Mouse (Mus musculus): Measurements from ENCODE around the gene Ndst2. TPM values are rescaled to one million over a fixed set of nuclear protein-coding genes. Genes with fewer than 3 reads are reported as not detected.

The Ndst2 gene
- total and polyA plus RNA-seq, 3 experiments = 37.1 to 54.0 (median 39.5) TPM

GRCm38 (mm10) chr14:20783526-20783925 lies 49.2 kb upstream of the Ndst2 start:
- Histone ChIP-seq H3K36me3 (ENCODE audit: control insufficient read depth in 1 of 2, insufficient read depth in 2 of 2, low read length in 2 of 2) (peaks cover 1 to 14% of the 10 kb centered on the region in 2 experiments), H3K9me3 (replicated peaks; ENCODE audit: insufficient read depth, low read length) (no peaks in the 10 kb centered on the region), H3K4me3 (ENCODE audit: control insufficient read depth in 1 of 2, insufficient read depth in 1 of 2, low read depth in 2 of 2, low read length in 2 of 2) (no peak overlapping the region), H3K27me3 (ENCODE audit: control insufficient read depth in 1 of 2, insufficient read depth in 2 of 2, low read length in 2 of 2) (no peaks in the 10 kb centered on the region), H3K4me1 (ENCODE audit: control insufficient read depth in 1 of 2, insufficient read depth in 2 of 2, low read length in 2 of 2) (peaks cover 0 to 13% of the 10 kb centered on the region in 2 experiments; a peak in 3 of 4 replicates), H3K27ac (ENCODE audit: control insufficient read depth, low read depth, low read length) (no peak overlapping the region), H3K79me2 (ENCODE audit: control insufficient read depth, insufficient read depth, low read length, poor library complexity) (peaks cover 4% of the 10 kb centered on the region; the same call in 1 of the 2 replicates), H3K9ac (ENCODE audit: control insufficient read depth, low read depth, low read length, poor library complexity, severe bottlenecking) (no peak overlapping the region)
- TF ChIP-seq MYB (IDR thresholded peaks at IDR 0.05; ENCODE audit: low read depth, low read length) (no peak), MXI1 (IDR thresholded peaks at IDR 0.05; ENCODE audit: low read depth, low read length) (no peak), JUND (IDR thresholded peaks at IDR 0.05; ENCODE audit: low read depth, low read length) (no peak), RAD21 (IDR thresholded peaks at IDR 0.05; ENCODE audit: low read depth, low read length) (no peak), POLR2A (IDR thresholded peaks at IDR 0.05; ENCODE audit: control insufficient read depth in 1 of 2, insufficient read depth in 1 of 2, low read depth in 1 of 2, low read length in 2 of 2, poor library complexity in 1 of 2) (no peak), RCOR1 (IDR thresholded peaks at IDR 0.05; ENCODE audit: low read depth, low read length) (no peak), GABPA (IDR thresholded peaks at IDR 0.05; ENCODE audit: low read depth, low read length) (no peak), USF2 (IDR thresholded peaks at IDR 0.05; ENCODE audit: borderline replicate concordance in 1 of 2, insufficient read depth in 1 of 2, low read depth in 1 of 2, low read length in 2 of 2) (no peak), ZC3H11A (IDR thresholded peaks at IDR 0.05; ENCODE audit: low read depth, low read length) (no peak), UBTF (IDR thresholded peaks at IDR 0.05; ENCODE audit: borderline replicate concordance, insufficient read depth, low read depth, low read length) (no peak), CTCF (IDR thresholded peaks at IDR 0.05 in 2 of 3, conservative IDR thresholded peaks at IDR 0.05 in 1 of 3; ENCODE audit: control insufficient read depth in 1 of 3, insufficient read depth in 1 of 3, low read depth in 2 of 3, low read length in 3 of 3, poor library complexity in 1 of 3, severe bottlenecking in 1 of 3) (no peak), ZMIZ1 (IDR thresholded peaks at IDR 0.05; ENCODE audit: low read depth, low read length) (no peak), TCF12 (IDR thresholded peaks at IDR 0.05; ENCODE audit: low read depth, low read length) (no peak), MAFK (IDR thresholded peaks at IDR 0.05; ENCODE audit: borderline replicate concordance, low read depth, low read length) (no peak), TAL1 (IDR thresholded peaks at IDR 0.05; ENCODE audit: low read length) (no peak), KAT2A (conservative IDR thresholded peaks at IDR 0.05; ENCODE audit: low read depth, low read length) (no peak), MYC (IDR thresholded peaks at IDR 0.05; ENCODE audit: low read depth, low read length) (no peak), ZNF384 (IDR thresholded peaks at IDR 0.05; ENCODE audit: low read depth, low read length) (no peak), NRF1 (IDR thresholded peaks at IDR 0.05; ENCODE audit: insufficient read depth, low read depth, low read length, poor library complexity, severe bottlenecking) (no peak)
- DNase-seq (ENCODE audit: low read depth, low spot score) = no peak

GRCm38 (mm10) chr14:20782860-20783259 lies 48.5 kb upstream of the Ndst2 start:
- Histone ChIP-seq H3K36me3 (ENCODE audit: control insufficient read depth in 1 of 2, insufficient read depth in 2 of 2, low read length in 2 of 2) (peaks cover 1 to 14% of the 10 kb centered on the region in 2 experiments), H3K27me3 (ENCODE audit: control insufficient read depth in 1 of 2, insufficient read depth in 2 of 2, low read length in 2 of 2) (no peaks in the 10 kb centered on the region), H3K4me1 (ENCODE audit: control insufficient read depth in 1 of 2, insufficient read depth in 2 of 2, low read length in 2 of 2) (peaks cover 0 to 13% of the 10 kb centered on the region in 2 experiments; a peak in 3 of 4 replicates), H3K79me2 (ENCODE audit: control insufficient read depth, insufficient read depth, low read length, poor library complexity) (peaks cover 4% of the 10 kb centered on the region; the same call in 1 of the 2 replicates), H3K4me3 (ENCODE audit: control insufficient read depth in 1 of 2, insufficient read depth in 1 of 2, low read depth in 2 of 2, low read length in 2 of 2) (no peak overlapping the region), H3K9ac (ENCODE audit: control insufficient read depth, low read depth, low read length, poor library complexity, severe bottlenecking) (no peak overlapping the region), H3K9me3 (replicated peaks; ENCODE audit: insufficient read depth, low read length) (no peaks in the 10 kb centered on the region), H3K27ac (ENCODE audit: control insufficient read depth, low read depth, low read length) (no peak overlapping the region)
- no peak for DNase-seq (ENCODE audit: low read depth, low spot score)
- TF ChIP-seq POLR2A (IDR thresholded peaks at IDR 0.05; ENCODE audit: control insufficient read depth in 1 of 2, insufficient read depth in 1 of 2, low read depth in 1 of 2, low read length in 2 of 2, poor library complexity in 1 of 2) = no peak
- no peak for TF ChIP-seq SMC3 (IDR thresholded peaks at IDR 0.05; ENCODE audit: low read depth, low read length)
- no peak for TF ChIP-seq GABPA (IDR thresholded peaks at IDR 0.05; ENCODE audit: low read depth, low read length)
- no peak for TF ChIP-seq POLR2AphosphoS2 (IDR thresholded peaks at IDR 0.05; ENCODE audit: low read length)
- TF ChIP-seq SIN3A (IDR thresholded peaks at IDR 0.05; ENCODE audit: low read length) = no peak
- TF ChIP-seq MYB (IDR thresholded peaks at IDR 0.05; ENCODE audit: low read depth, low read length) = no peak
- TF ChIP-seq TBP (IDR thresholded peaks at IDR 0.05; ENCODE audit: low read depth, low read length) = no peak
- no peak for TF ChIP-seq EP300 (IDR thresholded peaks at IDR 0.05; ENCODE audit: low read depth in 1 of 2, low read length in 2 of 2)
- no peak for TF ChIP-seq NELFE (IDR thresholded peaks at IDR 0.05; ENCODE audit: low read depth, low read length)
- TF ChIP-seq ZC3H11A (IDR thresholded peaks at IDR 0.05; ENCODE audit: low read depth, low read length) = no peak
- TF ChIP-seq E2F4 (IDR thresholded peaks at IDR 0.05; ENCODE audit: borderline replicate concordance, low read depth, low read length) = no peak
- TF ChIP-seq CTCF (IDR thresholded peaks at IDR 0.05 in 2 of 3, conservative IDR thresholded peaks at IDR 0.05 in 1 of 3; ENCODE audit: control insufficient read depth in 1 of 3, insufficient read depth in 1 of 3, low read depth in 2 of 3, low read length in 3 of 3, poor library complexity in 1 of 3, severe bottlenecking in 1 of 3) = no peak
- TF ChIP-seq GATA1 (IDR thresholded peaks at IDR 0.05; ENCODE audit: low read depth, low read length) = no peak
- no peak for TF ChIP-seq USF1 (IDR thresholded peaks at IDR 0.05; ENCODE audit: low read depth, low read length)
- no peak for TF ChIP-seq MXI1 (IDR thresholded peaks at IDR 0.05; ENCODE audit: low read depth, low read length)
- TF ChIP-seq MAFK (IDR thresholded peaks at IDR 0.05; ENCODE audit: borderline replicate concordance, low read depth, low read length) = no peak
- no peak for TF ChIP-seq MYC (IDR thresholded peaks at IDR 0.05; ENCODE audit: low read depth, low read length)
- TF ChIP-seq NRF1 (IDR thresholded peaks at IDR 0.05; ENCODE audit: insufficient read depth, low read depth, low read length, poor library complexity, severe bottlenecking) = no peak
- no peak for TF ChIP-seq CHD1 (IDR thresholded peaks at IDR 0.05; ENCODE audit: low read depth, low read length)
- no peak for TF ChIP-seq ZNF384 (IDR thresholded peaks at IDR 0.05; ENCODE audit: low read depth, low read length)
